Mouse (Mus musculus) cerebellum, adult 11 months (tissue): Measurements from ENCODE around the gene Dffa.
"Not testable (repeated sequence)": the region's sequence is repeated elsewhere in the genome, so short reads cannot be mapped to it uniquely, and the experiment has no call there.

Experiments used
- DNase-seq: peaks from one replicate; pipeline ENCODE4 v3.0.0; 2022

Dffa gene

GRCm38 (mm10) chr4:149149611-149150010 lies 45.7 kb downstream of the Dffa start:
- DNase-seq = no peak

- DNase-seq = no peak
Measured at GRCm38 (mm10) chr4:149150256-149150655, 46.3 kb downstream of the Dffa start.

- no peak for DNase-seq
Measured at GRCm38 (mm10) chr4:149150721-149151120, 46.8 kb downstream of the Dffa start.

GRCm38 (mm10) chr4:149154859-149155258 lies 50.9 kb downstream of the Dffa start:
- DNase-seq = no peak

GRCm38 (mm10) chr4:149155711-149156110 lies 51.8 kb downstream of the Dffa start:
- no peak for DNase-seq

- DNase-seq = no peak
Measured at GRCm38 (mm10) chr4:149157415-149157973, 53.5 kb downstream of the Dffa start.

GRCm38 (mm10) chr4:149159203-149159602 lies 55.3 kb downstream of the Dffa start:
- no peak for DNase-seq

GRCm38 (mm10) chr4:149159891-149160290 lies 55.9 kb downstream of the Dffa start:
- no peak for DNase-seq

GRCm38 (mm10) chr4:149161166-149161565 lies 57.2 kb downstream of the Dffa start:
- DNase-seq = no peak

- DNase-seq = no peak
Measured at GRCm38 (mm10) chr4:149163196-149163595, 59.2 kb downstream of the Dffa start.

GRCm38 (mm10) chr4:149164150-149164549 lies 60.2 kb downstream of the Dffa start:
- no peak for DNase-seq

- peak; percentile 94 for DNase-seq
Measured at GRCm38 (mm10) chr4:149166215-149166946, 62.4 kb downstream of the Dffa start, which contains the start of gene Pgd. Pgd (minus strand) TSS chr4:149166771.

- DNase-seq = no peak
Measured at GRCm38 (mm10) chr4:149166957-149167611, 63.1 kb downstream of the Dffa start.

GRCm38 (mm10) chr4:149168016-149168415 lies 64.1 kb downstream of the Dffa start:
- DNase-seq = no peak

- DNase-seq = not testable (repeated sequence)
Measured at GRCm38 (mm10) chr4:149169926-149170325, 66.0 kb downstream of the Dffa start.
